Mouse (Mus musculus) liver, embryonic 16.5 days (tissue): ENCODE results near the gene Arhgap28. TPM values are rescaled to one million over a fixed set of nuclear protein-coding genes. Genes with fewer than 3 reads are reported as not detected.

Source experiments
- ATAC-seq: fragments of 200-750 bp; cut with Nextera tagmentation; 2 replicates; pipeline ENCODE4 v1.8.0; 2017; ENCODE audit warnings: low read depth, mild to moderate bottlenecking, moderate number of reproducible peaks, moderate library complexity
- H3K27ac ChIP-seq: fragments of 300-500 bp; sonication (generic); 2 replicates; pipeline ENCODE4 v1.5.1; 2014; ENCODE audit warnings: mild to moderate bottlenecking, low read length
- H3K27me3 ChIP-seq: fragments of 300-500 bp; sonication (generic); 2 replicates; pipeline ENCODE4 v1.6.1; 2014; ENCODE audit warnings: low read depth, low read length, mixed read lengths; ENCODE audit not compliant: control insufficient read depth, insufficient read depth
- H3K36me3 ChIP-seq: fragments of 300-500 bp; sonication (generic); 2 replicates; pipeline ENCODE4 v1.6.1; 2014; ENCODE audit warnings: mild to moderate bottlenecking; ENCODE audit not compliant: control insufficient read depth, insufficient read depth
- H3K4me1 ChIP-seq: fragments of 300-500 bp; sonication (generic); 2 replicates; pipeline ENCODE4 v1.6.1; 2014; ENCODE audit warnings: low read depth, low read length, mixed read lengths; ENCODE audit not compliant: control insufficient read depth
- H3K4me2 ChIP-seq: fragments of 300-500 bp; sonication (generic); 2 replicates; pipeline ENCODE4 v1.6.1; 2014; ENCODE audit warnings: low read depth, low read length, mixed read lengths
- H3K4me3 ChIP-seq: fragments of 300-500 bp; sonication (generic); 2 replicates; pipeline ENCODE4 v1.5.1; 2014; ENCODE audit warnings: low read depth, mild to moderate bottlenecking, low read length
- H3K9ac ChIP-seq: fragments of 300-500 bp; sonication (generic); 2 replicates; pipeline ENCODE4 v1.6.1; 2014; ENCODE audit warnings: low read depth, low read length
- H3K9me3 ChIP-seq: fragments of 300-500 bp; sonication (generic); replicated peaks from 2 replicates; pipeline ENCODE4 v1.6.1; 2016; ENCODE audit warnings: low read length; ENCODE audit not compliant: control insufficient read depth
- WGBS: fragments of 180-500 bp; shearing (Covaris S2); extraction: QIAGEN DNeasy Blood & Tissue Kit; methylation state at CpG from one replicate; pipeline ENCODE4 v1.1.7; 2014; ENCODE audit not compliant: insufficient replicate concordance; 5-methylcytosine and 5-hydroxymethylcytosine counted together
- polyA plus RNA-seq: library from polyadenylated mRNA; unstranded; fragments of >200 nt; fragmentation: Nextera tagmentation; extraction: Ambion mirVana; gene quantifications from 2 replicates; pipeline ENCODE4 v1.2.1, GENCODE M21; 2015

Arhgap28 gene
- polyA plus RNA-seq, 1 experiment from 2014 or later: 1.3 TPM

GRCm38 (mm10) chr17:67976465-67976864 lies 27.5 kb downstream of the Arhgap28 start:
- WGBS: 36% methylated on average over 2 of the region's 2 CpGs
- no peak overlapping the region for H3K4me3 ChIP-seq

DNA sequence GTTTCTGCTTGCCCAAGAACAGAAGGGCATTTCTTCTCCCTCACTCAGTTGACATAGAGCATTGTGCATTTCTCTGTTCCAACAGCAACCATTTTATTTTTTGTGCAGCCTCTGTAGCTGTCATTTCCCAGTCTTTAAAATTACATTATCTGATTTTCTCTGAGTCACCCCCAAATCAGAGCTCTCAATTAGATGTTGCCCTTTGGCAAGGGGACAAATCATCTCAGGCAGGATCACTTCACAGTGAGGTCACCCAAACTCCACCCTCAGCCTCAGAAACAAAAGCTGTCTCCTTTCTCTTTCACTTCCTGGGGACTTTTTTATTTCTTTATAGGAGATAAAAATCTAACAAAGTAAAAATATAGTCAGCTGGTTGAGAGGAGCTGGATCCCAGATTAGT lies 27.9 kb downstream of the Arhgap28 start:
- H3K4me1 ChIP-seq: no peaks in the 10 kb centered on the region
- no peak overlapping the region for H3K27ac ChIP-seq
- no peaks in the 10 kb centered on the region for H3K27me3 ChIP-seq
- no peaks in the 10 kb centered on the region for H3K36me3 ChIP-seq
- H3K9ac ChIP-seq: no peak overlapping the region
- no peak overlapping the region for H3K4me2 ChIP-seq
- no peak for ATAC-seq
- H3K4me3 ChIP-seq: no peak overlapping the region
- H3K9me3 ChIP-seq: no peaks in the 10 kb centered on the region

More at GRCm38 (mm10) chr17:67976465-67976864, 27.5 kb downstream of the Arhgap28 start:
- no peak overlapping the region for H3K27ac ChIP-seq
- ATAC-seq: no peak
- H3K9me3 ChIP-seq: no peaks in the 10 kb centered on the region
- no peaks in the 10 kb centered on the region for H3K36me3 ChIP-seq
- H3K27me3 ChIP-seq: no peaks in the 10 kb centered on the region
- H3K4me1 ChIP-seq: no peaks in the 10 kb centered on the region
- no peak overlapping the region for H3K9ac ChIP-seq
- H3K4me2 ChIP-seq: no peak overlapping the region

DNA sequence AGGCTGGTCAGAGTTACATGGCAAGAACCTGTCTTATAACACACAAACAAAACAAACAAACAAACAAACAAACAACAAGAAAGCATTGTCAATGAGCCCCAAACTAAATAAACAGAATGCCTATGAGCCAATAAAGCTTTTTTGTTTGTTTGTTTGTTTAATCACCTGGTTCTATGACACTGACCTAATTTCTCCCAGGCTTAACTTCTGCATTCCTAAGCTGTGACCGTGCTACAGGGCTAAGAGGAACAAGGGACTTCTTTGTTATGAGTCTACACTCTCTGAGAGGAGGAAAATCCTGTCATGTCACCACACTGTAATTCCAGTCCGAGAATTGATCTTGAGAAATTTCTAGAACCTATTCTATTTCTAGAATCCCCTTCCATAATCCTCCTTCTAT lies 29.2 kb downstream of the Arhgap28 start:
- H3K9me3 ChIP-seq: no peaks in the 10 kb centered on the region
- no peaks in the 10 kb centered on the region for H3K36me3 ChIP-seq
- H3K9ac ChIP-seq: no peak overlapping the region
- no peaks in the 10 kb centered on the region for H3K27me3 ChIP-seq
- ATAC-seq: no peak
- 27% methylated on average over 2 of the region's 2 CpGs for WGBS
- H3K27ac ChIP-seq: no peak overlapping the region
- no peaks in the 10 kb centered on the region for H3K4me1 ChIP-seq
- no peak overlapping the region for H3K4me3 ChIP-seq
- H3K4me2 ChIP-seq: no peak overlapping the region

DNA sequence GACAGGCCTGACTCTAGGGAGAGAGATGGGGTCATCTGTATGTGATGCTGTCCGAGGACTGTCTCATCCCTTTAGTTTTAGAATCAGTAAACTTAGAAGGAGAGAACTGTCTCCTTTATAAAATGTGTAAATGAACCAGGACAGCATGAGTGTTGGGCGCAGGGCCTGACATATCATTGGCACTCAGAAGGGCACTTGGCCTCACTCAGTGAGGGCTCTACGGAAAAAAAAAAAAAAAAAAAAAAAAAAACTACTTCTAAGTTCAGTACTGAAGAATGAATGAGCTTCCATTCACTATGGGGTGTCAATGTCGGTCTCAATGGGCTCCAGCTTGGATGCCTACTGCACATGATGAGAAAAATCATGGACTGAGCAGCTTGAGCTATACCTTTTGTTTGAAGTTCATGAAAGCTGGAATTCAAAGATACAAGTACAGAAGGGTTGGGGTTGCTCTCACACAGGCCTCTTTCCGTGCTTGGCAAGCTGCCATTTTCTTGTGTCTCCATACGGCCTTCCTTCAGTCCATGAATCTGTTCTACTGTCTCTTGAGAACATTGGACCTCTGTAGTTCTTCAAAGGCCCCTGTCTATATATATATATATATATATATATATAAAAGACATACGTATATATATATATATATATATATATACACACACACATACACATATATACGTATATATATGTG lies 36.9 kb downstream of the Arhgap28 start:
- Histone ChIP-seq H3K4me1 (no peaks in the 10 kb centered on the region), H3K9me3 (no peaks in the 10 kb centered on the region), H3K9ac (no peak overlapping the region), H3K4me2 (no peak overlapping the region), H3K36me3 (no peaks in the 10 kb centered on the region), H3K27me3 (no peaks in the 10 kb centered on the region), H3K4me3 (no peak overlapping the region), H3K27ac (no peak overlapping the region)
- ATAC-seq: no peak
- WGBS: 71% methylated on average over 8 of the region's 8 CpGs

DNA sequence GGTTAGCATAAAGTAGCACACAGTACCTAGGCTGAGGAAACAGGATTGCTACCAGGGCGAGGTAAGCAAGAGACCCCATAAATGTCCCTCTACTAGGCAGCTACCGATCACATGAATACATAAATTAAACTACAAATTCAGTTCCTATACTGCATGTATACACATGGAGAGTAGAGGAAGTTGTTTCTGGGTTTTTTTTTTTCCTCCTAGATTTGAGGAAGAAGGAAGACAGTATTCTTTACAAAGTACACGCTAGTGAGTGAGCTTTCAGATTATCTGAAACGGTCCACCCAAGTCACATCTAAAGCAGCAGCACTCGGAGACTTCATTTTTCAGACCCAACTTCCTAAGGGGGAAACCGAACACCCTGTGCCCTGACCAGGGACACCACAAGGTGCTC lies 41.1 kb downstream of the Arhgap28 start:
- Histone ChIP-seq H3K4me3 (no peak overlapping the region), H3K27ac (no peak overlapping the region), H3K9ac (no peak overlapping the region), H3K27me3 (no peaks in the 10 kb centered on the region), H3K4me1 (no peaks in the 10 kb centered on the region), H3K36me3 (no peaks in the 10 kb centered on the region), H3K9me3 (no peaks in the 10 kb centered on the region), H3K4me2 (no peak overlapping the region)
- ATAC-seq: no peak
- 34% methylated on average over 6 of the region's 6 CpGs for WGBS

GRCm38 (mm10) chr17:67962020-67962419 lies 41.9 kb downstream of the Arhgap28 start:
- WGBS: 71% methylated on average over 8 of the region's 8 CpGs
- Histone ChIP-seq H3K27me3 (no peaks in the 10 kb centered on the region), H3K36me3 (no peaks in the 10 kb centered on the region), H3K4me2 (no peak overlapping the region), H3K4me3 (no peak overlapping the region), H3K9ac (no peak overlapping the region), H3K27ac (no peak overlapping the region), H3K4me1 (no peaks in the 10 kb centered on the region), H3K9me3 (no peaks in the 10 kb centered on the region)
- ATAC-seq: no peak

DNA sequence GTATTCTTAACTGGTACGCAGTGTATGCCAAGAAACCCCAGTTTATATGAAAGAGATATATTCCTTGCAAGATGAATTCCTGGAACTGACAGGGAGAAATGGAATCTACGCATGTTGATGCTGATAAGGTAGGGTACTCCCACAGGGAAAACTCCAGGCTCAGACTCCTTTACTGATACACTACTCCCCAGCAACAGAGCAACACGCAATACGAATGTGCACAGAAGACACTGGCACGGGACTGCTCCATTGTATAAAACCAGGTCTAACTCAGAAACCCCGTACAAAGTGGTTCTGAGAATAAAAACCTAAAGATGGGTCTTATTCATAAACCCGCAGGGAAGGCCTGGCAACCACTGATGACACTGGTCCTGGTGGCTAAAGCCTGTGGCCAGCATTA lies 45.0 kb downstream of the Arhgap28 start:
- H3K4me2 ChIP-seq: no peak overlapping the region
- H3K9ac ChIP-seq: no peak overlapping the region
- H3K4me1 ChIP-seq: no peaks in the 10 kb centered on the region
- no peak overlapping the region for H3K4me3 ChIP-seq
- no peaks in the 10 kb centered on the region for H3K9me3 ChIP-seq
- no peak for ATAC-seq
- WGBS: 71% methylated on average over 7 of the region's 7 CpGs
- H3K27me3 ChIP-seq: no peaks in the 10 kb centered on the region
- no peak overlapping the region for H3K27ac ChIP-seq
- H3K36me3 ChIP-seq: no peaks in the 10 kb centered on the region

- 11% methylated on average over 1 of the region's 1 CpGs for WGBS
- Histone ChIP-seq H3K27ac (no peak overlapping the region), H3K4me2 (no peak overlapping the region), H3K9me3 (no peaks in the 10 kb centered on the region), H3K27me3 (no peaks in the 10 kb centered on the region), H3K36me3 (no peaks in the 10 kb centered on the region), H3K9ac (no peak overlapping the region), H3K4me1 (no peaks in the 10 kb centered on the region), H3K4me3 (no peak overlapping the region)
- no peak for ATAC-seq
These were observed 46.3 kb downstream of the Arhgap28 start for GRCm38 (mm10) chr17:67957603-67958002.

GRCm38 (mm10) chr17:67955876-67956690 lies 47.8 kb downstream of the Arhgap28 start:
- ATAC-seq: no peak
- no peak overlapping the region for H3K4me3 ChIP-seq
- H3K27me3 ChIP-seq: no peaks in the 10 kb centered on the region
- H3K9me3 ChIP-seq: no peaks in the 10 kb centered on the region
- WGBS: 47% methylated on average over 10 of the region's 10 CpGs
- no peak overlapping the region for H3K4me2 ChIP-seq
- H3K27ac ChIP-seq: no peak overlapping the region
- H3K4me1 ChIP-seq: no peaks in the 10 kb centered on the region
- H3K9ac ChIP-seq: no peak overlapping the region
- no peaks in the 10 kb centered on the region for H3K36me3 ChIP-seq
